Mouse (Mus musculus): ENCODE measurements around the gene Shisa8. TPM values are rescaled to one million over a fixed set of nuclear protein-coding genes. Genes with fewer than 3 reads are reported as not detected.

The Shisa8 gene
- total RNA-seq, 2 experiments from 2014 or later, result not detected

- ATAC-seq (replicated peaks; ENCODE audit: poor library complexity, severe bottlenecking), result no peak
Measured at GRCm38 (mm10) chr15:82182311-82182710, 30.3 kb downstream of the Shisa8 start.

GRCm38 (mm10) chr15:82181131-82181530 is 31.5 kb downstream of the Shisa8 start:
- ATAC-seq (replicated peaks; ENCODE audit: poor library complexity, severe bottlenecking), result no peak

DNA sequence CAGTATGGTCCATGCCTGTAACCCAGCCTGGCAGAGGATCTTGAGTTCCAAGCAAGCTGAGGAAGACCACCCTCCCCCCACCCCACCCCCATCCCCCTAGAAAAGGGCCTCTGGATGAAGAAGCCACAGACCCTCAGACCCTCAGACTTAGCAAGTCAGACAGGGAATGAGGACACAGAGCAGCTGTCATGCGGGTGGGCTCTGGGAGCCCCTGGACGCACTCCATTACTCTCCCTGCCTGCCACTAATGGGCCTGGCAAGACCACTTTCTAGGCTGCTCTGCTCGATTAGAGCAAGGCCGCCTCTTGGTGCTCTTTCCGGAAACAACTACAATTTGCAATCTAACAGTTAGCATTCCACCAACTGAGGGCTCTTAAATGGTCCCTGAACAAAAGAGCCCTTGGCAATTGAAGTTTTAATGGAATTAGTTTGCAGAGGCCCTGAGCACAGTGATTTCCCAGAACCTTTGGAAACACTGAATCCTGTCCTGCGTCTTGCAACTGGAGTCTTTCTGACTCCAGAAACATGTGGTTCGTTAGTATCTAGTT is 34.8 kb downstream of the Shisa8 start:
- ATAC-seq (replicated peaks; ENCODE audit: poor library complexity, severe bottlenecking), result no peak

DNA sequence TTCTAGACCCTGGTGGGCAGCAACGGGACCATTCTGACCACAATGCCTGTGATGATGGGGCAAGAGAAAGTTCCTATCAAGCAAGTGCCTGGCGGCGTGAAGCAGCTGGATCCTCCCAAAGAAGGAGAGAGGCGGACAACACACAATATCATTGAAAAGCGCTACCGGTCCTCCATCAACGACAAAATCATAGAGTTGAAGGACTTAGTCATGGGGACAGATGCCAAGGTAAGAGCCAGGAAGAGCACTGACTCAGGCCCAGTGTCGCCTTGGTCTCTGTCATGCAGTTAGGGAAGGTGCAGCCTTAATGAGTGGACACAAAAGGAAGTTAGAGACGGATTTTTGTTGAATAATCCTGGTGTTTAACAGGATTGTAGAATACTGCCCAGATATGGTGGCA is 37.5 kb downstream of the Shisa8 start:
- no peak for ATAC-seq (replicated peaks; ENCODE audit: poor library complexity, severe bottlenecking)

GRCm38 (mm10) chr15:82172648-82173047 is 40.0 kb downstream of the Shisa8 start:
- no peak for ATAC-seq (replicated peaks; ENCODE audit: poor library complexity, severe bottlenecking)

DNA sequence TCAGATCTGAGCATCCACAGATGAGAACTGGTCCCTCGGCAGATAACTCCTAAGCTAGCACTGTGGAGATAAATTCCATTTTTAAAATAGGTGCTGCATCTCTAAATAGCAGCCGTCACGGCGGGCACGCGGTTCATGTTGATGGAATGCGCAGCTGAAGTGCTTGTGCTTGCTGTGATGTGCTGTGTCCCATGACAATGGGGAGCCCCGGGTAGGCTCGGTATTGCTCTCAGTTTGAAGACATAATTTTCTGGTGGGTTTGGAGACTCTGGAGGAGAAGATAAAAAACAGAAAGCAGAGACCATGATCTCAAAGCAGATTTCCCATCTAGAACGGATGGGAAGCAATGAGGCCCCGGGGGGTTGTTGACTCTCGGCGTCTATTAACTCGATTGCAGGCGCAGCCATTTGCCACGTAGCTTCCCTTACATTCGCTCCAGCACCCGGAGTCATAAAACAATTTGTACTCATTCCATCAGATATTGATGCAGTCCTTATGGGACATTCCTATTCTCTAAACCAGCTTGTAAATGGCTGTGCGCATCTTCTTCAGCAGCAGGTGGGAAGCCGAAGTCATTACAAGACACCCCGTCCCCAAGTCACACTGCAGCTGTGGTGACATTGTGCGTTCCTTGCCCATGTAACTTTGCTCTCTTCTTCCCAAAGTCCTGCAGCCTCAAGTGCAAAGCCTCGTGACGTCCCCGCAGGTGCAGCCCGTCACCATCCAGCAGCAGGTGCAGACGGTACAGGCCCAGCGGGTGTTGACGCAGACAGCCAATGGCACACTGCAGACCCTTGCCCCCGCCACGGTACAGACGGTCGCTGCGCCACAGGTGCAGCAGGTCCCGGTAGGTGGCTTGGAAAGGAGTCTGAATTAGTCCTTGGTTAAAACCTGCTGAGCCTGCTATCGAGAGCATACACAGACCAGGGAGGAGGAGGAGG is 41.9 kb downstream of the Shisa8 start:
- no peak for ATAC-seq (replicated peaks; ENCODE audit: poor library complexity, severe bottlenecking)

DNA sequence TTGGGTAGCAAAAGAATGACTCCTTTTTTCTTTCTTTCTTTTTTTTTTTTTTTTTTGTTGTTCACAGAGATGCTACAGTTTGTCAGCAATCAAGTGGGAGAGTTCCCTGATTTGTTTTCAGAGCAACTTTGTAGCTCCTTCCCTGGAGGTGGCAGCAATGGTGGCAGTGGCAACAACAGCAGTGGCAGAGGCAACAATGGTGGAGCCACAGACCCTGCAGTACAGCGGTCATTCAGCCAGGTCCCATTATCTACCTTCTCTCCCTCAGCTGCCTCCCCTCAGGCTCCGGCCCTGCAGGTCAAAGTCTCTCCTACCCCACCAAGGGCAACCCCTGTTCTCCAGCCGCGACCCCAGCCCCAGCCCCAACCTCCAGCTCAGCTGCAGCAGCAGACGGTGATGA is 42.9 kb downstream of the Shisa8 start:
- no peak for ATAC-seq (replicated peaks; ENCODE audit: poor library complexity, severe bottlenecking)

- no peak for ATAC-seq (replicated peaks; ENCODE audit: poor library complexity, severe bottlenecking)
Measured at GRCm38 (mm10) chr15:82167201-82168168, 45.1 kb downstream of the Shisa8 start.

GRCm38 (mm10) chr15:82166240-82167100 is 46.1 kb downstream of the Shisa8 start:
- 0 out of 2 replicates have a peak, but pooled peaks have one; percentile 21 for ATAC-seq (replicated peaks; ENCODE audit: poor library complexity, severe bottlenecking)

DNA sequence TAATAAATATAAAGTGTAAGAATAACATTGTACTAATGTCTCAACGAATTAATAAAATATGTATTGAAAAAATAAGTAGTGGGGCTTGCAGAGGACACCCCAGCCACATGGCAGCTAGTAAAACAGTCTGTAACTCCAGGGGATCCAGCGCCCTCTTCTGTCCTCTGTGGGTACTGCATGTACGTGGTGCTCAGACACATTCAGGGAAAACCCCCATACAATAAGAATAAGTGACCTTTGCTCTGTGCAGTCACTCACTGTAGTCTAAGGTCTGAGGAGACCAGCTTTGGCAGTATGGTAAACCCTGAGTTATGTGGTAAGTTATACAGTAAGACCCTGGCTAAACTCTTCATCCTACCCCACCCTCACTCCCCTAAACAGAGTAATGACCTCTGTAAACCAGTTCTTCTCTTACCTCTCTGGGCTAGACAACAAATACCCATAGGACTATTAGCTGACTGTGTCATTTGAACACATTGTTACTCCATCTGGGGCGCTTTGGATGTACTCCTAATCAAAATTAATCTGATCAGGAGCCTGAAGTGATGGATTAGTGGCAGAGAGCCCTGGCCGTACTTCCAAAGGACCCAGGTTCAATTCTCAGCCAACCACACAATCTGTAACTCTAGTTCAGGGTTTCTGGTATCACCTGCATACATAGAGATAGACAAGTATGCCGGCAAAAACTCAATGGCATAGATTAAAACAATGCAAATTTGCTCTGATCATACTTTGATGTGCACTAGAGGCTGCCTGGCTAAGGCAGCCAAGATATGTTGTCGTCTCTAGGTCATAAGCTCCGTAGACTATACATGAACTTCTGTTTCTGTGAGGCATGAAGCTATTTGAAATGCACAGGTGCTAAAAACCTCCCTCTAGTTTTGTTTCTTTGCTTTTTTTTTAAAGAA is 47.0 kb downstream of the Shisa8 start:
- peak; percentile 64 for ATAC-seq (replicated peaks; ENCODE audit: poor library complexity, severe bottlenecking)

DNA sequence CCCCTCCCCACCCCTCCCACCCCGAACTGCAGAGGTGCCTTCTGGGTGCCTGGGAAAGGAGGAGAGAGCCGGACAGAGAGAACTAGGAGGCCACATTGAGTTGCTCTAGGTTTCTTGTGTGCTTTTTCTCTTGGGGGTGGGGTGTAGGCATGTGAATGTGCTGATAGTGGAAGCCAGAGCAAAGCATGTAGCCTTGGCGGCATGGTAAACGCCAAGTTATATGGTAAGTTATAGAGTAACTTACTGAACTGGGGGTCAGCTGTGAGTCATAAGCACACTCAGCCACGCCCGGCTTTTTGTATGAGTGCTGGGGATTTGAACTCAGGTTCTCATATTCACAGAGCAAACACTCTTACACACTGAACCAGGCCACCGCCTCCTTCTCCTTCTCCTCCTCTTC is 48.1 kb downstream of the Shisa8 start:
- no peak for ATAC-seq (replicated peaks; ENCODE audit: poor library complexity, severe bottlenecking)

GRCm38 (mm10) chr15:82164061-82164399 is 48.6 kb downstream of the Shisa8 start:
- no peak for ATAC-seq (replicated peaks; ENCODE audit: poor library complexity, severe bottlenecking)

GRCm38 (mm10) chr15:82163356-82164060 is 49.1 kb downstream of the Shisa8 start:
- ATAC-seq (replicated peaks; ENCODE audit: poor library complexity, severe bottlenecking), result peak; percentile 76

- no peak for ATAC-seq (replicated peaks; ENCODE audit: poor library complexity, severe bottlenecking)
Measured at GRCm38 (mm10) chr15:82161965-82162600, 50.5 kb downstream of the Shisa8 start.

- 0 out of 2 replicates have a peak, but pooled peaks have one; percentile 2 for ATAC-seq (replicated peaks; ENCODE audit: poor library complexity, severe bottlenecking)
Measured at GRCm38 (mm10) chr15:82160731-82161640, 51.6 kb downstream of the Shisa8 start.

GRCm38 (mm10) chr15:82159471-82159870 is 53.1 kb downstream of the Shisa8 start:
- ATAC-seq (replicated peaks; ENCODE audit: poor library complexity, severe bottlenecking), result no peak

Measured in granulocyte monocyte progenitor cell, adult 5-6 weeks (primary cell).